Mouse (Mus musculus) neutrophil, adult 5-6 weeks (primary cell): ENCODE measurements around the gene Upk3a. TPM values are rescaled to one million over a fixed set of nuclear protein-coding genes. Genes with fewer than 3 reads are reported as not detected.

Experiments
- ATAC-seq: fragments of 151-379, 151-347 bp; 2 replicates; pipeline ENCODE4 v1.8.0; 2017; ENCODE audit warnings: mild to moderate bottlenecking, moderate TSS enrichment; ENCODE audit not compliant: insufficient number of reproducible peaks, poor library complexity, low FRiP score, severe bottlenecking; ENCODE audit errors: extremely low read depth
- total RNA-seq: library from RNA; stranded (forward); fragments of 200-1000 nt; gene quantifications from 2 replicates; pipeline ENCODE4 v1.2.3, GENCODE M21; 2017

Gene Upk3a
- total RNA-seq, result not detected in 2 replicates

GRCm38 (mm10) chr15:85016951-85017664 is at the start of gene Upk3a:
TSS of gene Upk3a (plus strand) at chr15:85017141.
- no peak for ATAC-seq

- peak; percentile 20; the same call in 1 of the 2 replicates for ATAC-seq
Observed at GRCm38 (mm10) chr15:84968534-84968933, 48.4 kb upstream of the Upk3a start.

GRCm38 (mm10) chr15:84972860-84973543 is 43.9 kb upstream of the Upk3a start:
- no peak for ATAC-seq

GRCm38 (mm10) chr15:84973544-84973871 is 43.4 kb upstream of the Upk3a start:
- ATAC-seq, result no peak

GRCm38 (mm10) chr15:84975729-84976128 is 41.2 kb upstream of the Upk3a start:
- no peak for ATAC-seq

GRCm38 (mm10) chr15:84981609-84982313 is 35.2 kb upstream of the Upk3a start:
- no peak for ATAC-seq

- no peak for ATAC-seq
Observed at GRCm38 (mm10) chr15:84982888-84983287, 34.1 kb upstream of the Upk3a start.

- no peak for ATAC-seq
Observed at GRCm38 (mm10) chr15:84983721-84984120, 33.2 kb upstream of the Upk3a start.

GRCm38 (mm10) chr15:84985516-84986160 is 31.3 kb upstream of the Upk3a start:
- no peak for ATAC-seq

- peak; percentile 26; the same call in 1 of the 2 replicates for ATAC-seq
Observed at GRCm38 (mm10) chr15:84986171-84987019, 30.5 kb upstream of the Upk3a start.

GRCm38 (mm10) chr15:84987020-84987815 is 29.7 kb upstream of the Upk3a start:
- no peak for ATAC-seq

- ATAC-seq, result peak; percentile 94
Observed at GRCm38 (mm10) chr15:84987874-84988825, 28.8 kb upstream of the Upk3a start, which contains the start of gene 5031439G07Rik. TSS of gene 5031439G07Rik (minus strand) at chr15:84988551.

- ATAC-seq, result no peak
Observed at GRCm38 (mm10) chr15:84989098-84989497, 27.8 kb upstream of the Upk3a start.

- no peak for ATAC-seq
Observed at GRCm38 (mm10) chr15:84989771-84990170, 27.2 kb upstream of the Upk3a start.

- ATAC-seq, result peak; percentile 66; the same call in 1 of the 2 replicates
Observed at GRCm38 (mm10) chr15:84994498-84994897, 22.4 kb upstream of the Upk3a start.

GRCm38 (mm10) chr15:84995041-84995440 is 21.9 kb upstream of the Upk3a start:
- ATAC-seq, result peak; percentile 59

- ATAC-seq, result peak; percentile 64
Observed at GRCm38 (mm10) chr15:84995967-84996366, 21.0 kb upstream of the Upk3a start.
